Mouse (Mus musculus): ENCODE measurements around the gene Cchcr1.

- no peak for TF ChIP-seq CTCF (IDR thresholded peaks at IDR 0.05; ENCODE audit: borderline replicate concordance, control insufficient read depth, extremely low read depth, insufficient read depth, low read length, poor library complexity)
- TF ChIP-seq POLR2A (IDR thresholded peaks at IDR 0.05; ENCODE audit: control insufficient read depth, extremely low read depth, insufficient read depth, low read length, poor library complexity): no peak
Observed at GRCm38 (mm10) chr17:35507556-35508260, 9.2 kb upstream of the Cchcr1 start.

All from thymus, adult 2 months (tissue).